In the genomic region with DNA sequence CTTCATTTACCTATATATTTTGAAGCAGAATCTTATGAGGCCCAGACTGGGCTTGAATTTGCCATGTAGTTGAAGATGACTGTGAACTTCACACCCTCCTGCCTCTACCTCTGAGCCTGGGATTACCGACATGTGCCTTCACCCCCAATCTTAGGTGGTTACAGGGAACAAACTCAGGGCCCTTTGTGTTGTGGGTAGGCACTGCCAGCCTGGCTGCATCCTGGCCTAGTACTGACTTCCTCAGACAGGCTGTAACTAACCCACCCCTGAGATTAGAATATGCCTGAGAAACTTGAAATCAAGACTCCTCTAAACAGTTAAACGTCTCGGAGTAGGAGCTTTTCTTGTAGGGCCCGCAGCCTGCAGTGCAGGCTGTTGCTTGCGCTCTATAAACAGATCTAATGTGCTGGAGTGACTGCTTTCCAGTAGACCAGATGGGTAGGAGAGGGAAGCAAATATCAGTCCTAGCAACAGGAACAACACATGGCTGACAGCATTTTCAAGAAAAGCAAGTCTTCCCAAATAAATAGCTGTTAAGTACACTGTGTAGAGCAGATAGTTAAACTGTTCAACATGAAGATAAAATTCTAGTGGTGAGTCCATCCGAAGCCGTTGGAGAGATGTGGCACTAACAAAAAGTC, we compare ENCODE assay signal across 19 mouse cellular contexts. TPM values are rescaled to one million over a fixed set of nuclear protein-coding genes. Genes with fewer than 3 reads are reported as not detected.
A peak's percentile ranks its signal among the peaks of the same experiment; 100 is the strongest.
DNase-seq lines count a peak whose midpoint lies in the region; ATAC-seq lines count a peak whose summit lies in the region.
"Had no signal": no experiment of that assay in that cellular context is flagged by ENCODE, and none has a peak within 500 bp of the region (broad histone marks: within the 10 kb centered on the region; RNA-seq: fewer than 3 reads in every experiment).

No protein-coding gene starts in this region.

- no peak for DNase-seq in frontal cortex, adult 2 months (ENCODE audit: extremely low spot score in 1 of 2, low spot score in 1 of 2)
- peak; percentile 59 for DNase-seq in midbrain, embryonic 11.5 days (ENCODE audit: low spot score, missing footprints)
- DNase-seq in telencephalon, adult 2 months (ENCODE audit: low read depth, low spot score), result peak; percentile 60
- no peak for DNase-seq in adrenal gland, postnatal 36 days
- no peak for DNase-seq in embryo, embryonic 11 days
- no peak for DNase-seq in spleen, postnatal 4 days (ENCODE audit: low spot score in 2 of 2)
- DNase-seq: B cell, adult 2 months; cerebellum, postnatal 14 days; heart, postnatal 14 days; kidney, adult 8-10 months; kidney, postnatal 14 days; left cerebral cortex, postnatal 4 days; liver; lung, postnatal 14 days; retina, postnatal 1 day had no signal

- H3K9ac ChIP-seq in midbrain, embryonic 11.5 days (ENCODE audit: low read length), result no peak overlapping the region
- H3K9ac ChIP-seq in midbrain, embryonic 15.5 days, result no peak overlapping the region
- H3K9ac ChIP-seq: hindbrain, embryonic 14.5 days had no signal

- H3K4me2 ChIP-seq in midbrain, embryonic 11.5 days, result no peak overlapping the region
- no peak overlapping the region for H3K4me2 ChIP-seq in midbrain, embryonic 15.5 days
- H3K4me2 ChIP-seq: heart, embryonic 11.5 days; hindbrain, embryonic 14.5 days had no signal

- no peaks in the 10 kb centered on the region for H3K9me3 ChIP-seq in midbrain, embryonic 11.5 days (ENCODE audit: control insufficient read depth, low read length)
- no peaks in the 10 kb centered on the region for H3K9me3 ChIP-seq in midbrain, embryonic 15.5 days

- H3K27ac ChIP-seq in midbrain, embryonic 11.5 days (ENCODE audit: low read depth, low read length), result no peak overlapping the region
- H3K27ac ChIP-seq in midbrain, embryonic 15.5 days, result no peak overlapping the region
- H3K27ac ChIP-seq: hindbrain, embryonic 14.5 days had no signal

- H3K27me3 ChIP-seq in midbrain, embryonic 11.5 days (ENCODE audit: control insufficient read depth, insufficient read depth, low read length), result no peaks in the 10 kb centered on the region
- no peaks in the 10 kb centered on the region for H3K27me3 ChIP-seq in midbrain, embryonic 15.5 days (replicated peaks)

- no peak overlapping the region for H3K4me3 ChIP-seq in midbrain, embryonic 11.5 days (ENCODE audit: low read depth, low read length)
- H3K4me3 ChIP-seq in midbrain, embryonic 15.5 days, result no peak overlapping the region

- H3K4me1 ChIP-seq in midbrain, embryonic 11.5 days (ENCODE audit: control insufficient read depth, insufficient read depth, low read length), result no peaks in the 10 kb centered on the region
- no peaks in the 10 kb centered on the region for H3K4me1 ChIP-seq in midbrain, embryonic 15.5 days

- peaks cover 11% of the 10 kb centered on the region; the same call in 1 of the 2 replicates for H3K36me3 ChIP-seq in midbrain, embryonic 11.5 days (ENCODE audit: control insufficient read depth, insufficient read depth, low read length)
- peaks cover 8% of the 10 kb centered on the region for H3K36me3 ChIP-seq in midbrain, embryonic 15.5 days (replicated peaks)

- peak; percentile 48 for ATAC-seq in frontal cortex, adult (ENCODE audit: low TSS enrichment)
- ATAC-seq in midbrain, embryonic 11.5 days (ENCODE audit: low FRiP score), result no peak
- no peak for ATAC-seq in midbrain, embryonic 15.5 days (replicated peaks)

- WGBS in midbrain, embryonic 11.5 days, result 90% methylated on average over 7 of the region's 7 CpGs
- 91% methylated on average over 7 of the region's 7 CpGs for WGBS in midbrain, embryonic 15.5 days

RNA-seq across cellular contexts. Expression of gene Aqp11, which starts 15.7 kb away (rescaled TPM):
- polyA plus RNA-seq in frontal cortex, adult 2 months (2012; rRNA removed), result 22.0 and 23.7 TPM in 2 replicates
- 4.1 and 5.7 TPM in 2 replicates for polyA plus RNA-seq in midbrain, embryonic 11.5 days (2014; fragmentation: Nextera tagmentation; extraction: Ambion mirVana)
- 15.9 and 18.0 TPM in 2 replicates for polyA plus RNA-seq in midbrain, embryonic 15.5 days (2015; fragmentation: Nextera tagmentation; extraction: Ambion mirVana)
- 1 to 10 TPM; 2.9 to 3.8 TPM for total RNA-seq in adrenal gland, postnatal 36 days (2021)

RNA-seq across cellular contexts. Expression of gene Clns1a, which starts 26.0 kb away (rescaled TPM):
- 92.4 and 93.0 TPM in 2 replicates for polyA plus RNA-seq in frontal cortex, adult 2 months (2012; rRNA removed)
- 250 and 260 TPM in 2 replicates for polyA plus RNA-seq in midbrain, embryonic 11.5 days (2014; fragmentation: Nextera tagmentation; extraction: Ambion mirVana)
- polyA plus RNA-seq in midbrain, embryonic 15.5 days (2015; fragmentation: Nextera tagmentation; extraction: Ambion mirVana), result 174 and 179 TPM in 2 replicates
- 10 to 100 TPM; 55.6 to 58.4 TPM for total RNA-seq in adrenal gland, postnatal 36 days (2021)

Comparison
In these comparisons a context has a peak if more than half of its experiments do, and no peak if none do; other contexts are left out.
1. DNase-seq: peak in midbrain, embryonic 11.5 days (single experiment) and telencephalon, adult 2 months (single experiment); none in frontal cortex, adult 2 months (0 of 2), adrenal gland, postnatal 36 days (0 of 2), embryo, embryonic 11 days (single experiment) and spleen, postnatal 4 days (0 of 2).